Mouse (Mus musculus): ENCODE data around the gene Hsf2. TPM values are rescaled to one million over a fixed set of nuclear protein-coding genes. Genes with fewer than 3 reads are reported as not detected.

Hsf2 gene
- polyA plus RNA-seq, 2 experiments: 22.0 to 29.8 TPM

GRCm38 (mm10) chr10:57553719-57554118 lies 67.5 kb downstream of the Hsf2 start:
- DNase-seq (ENCODE audit: low spot score): no peak
- no peak overlapping the region for H3K4me2 ChIP-seq (replicated peaks; ENCODE audit: low read depth, low read length, severe bottlenecking)
- no peaks in the 10 kb centered on the region for H3K36me3 ChIP-seq (ENCODE audit: control insufficient read depth, insufficient read depth, low read length)
- no peaks in the 10 kb centered on the region for H3K9me3 ChIP-seq (ENCODE audit: control insufficient read depth, low read length)
- H3K9ac ChIP-seq (ENCODE audit: low read depth, low read length, severe bottlenecking): no peak overlapping the region
- 75% methylated on average over 1 of the region's 1 CpGs for WGBS
- H3K4me1 ChIP-seq (ENCODE audit: control insufficient read depth, insufficient read depth, low read length): no peaks in the 10 kb centered on the region
- no peaks in the 10 kb centered on the region for H3K27me3 ChIP-seq (ENCODE audit: control insufficient read depth, insufficient read depth, low read length)
- H3K4me3 ChIP-seq (replicated peaks; ENCODE audit: low read length): no peak overlapping the region
- no peak for TF ChIP-seq POLR2A (IDR thresholded peaks at IDR 0.05; ENCODE audit: borderline replicate concordance, extremely low read depth, insufficient read depth, insufficient read length)
- H3K27ac ChIP-seq (replicated peaks; ENCODE audit: low read depth, low read length): no peak overlapping the region
- no peak for ATAC-seq (ENCODE audit: low FRiP score, low read depth)

GRCm38 (mm10) chr10:57557597-57557996 lies 71.4 kb downstream of the Hsf2 start:
- no peak overlapping the region for H3K4me2 ChIP-seq (replicated peaks; ENCODE audit: low read depth, low read length, severe bottlenecking)
- no peak overlapping the region for H3K9ac ChIP-seq (ENCODE audit: low read depth, low read length, severe bottlenecking)
- DNase-seq (ENCODE audit: low spot score) (no peak), ATAC-seq (ENCODE audit: low FRiP score, low read depth) (no peak)
- H3K4me3 ChIP-seq (replicated peaks; ENCODE audit: low read length): no peak overlapping the region
- TF ChIP-seq POLR2A (IDR thresholded peaks at IDR 0.05; ENCODE audit: borderline replicate concordance, extremely low read depth, insufficient read depth, insufficient read length): no peak
- no peaks in the 10 kb centered on the region for H3K36me3 ChIP-seq (ENCODE audit: control insufficient read depth, insufficient read depth, low read length)
- H3K27ac ChIP-seq (replicated peaks; ENCODE audit: low read depth, low read length): no peak overlapping the region
- no peaks in the 10 kb centered on the region for H3K4me1 ChIP-seq (ENCODE audit: control insufficient read depth, insufficient read depth, low read length)
- WGBS: 72% methylated on average over 5 of the region's 5 CpGs
- no peaks in the 10 kb centered on the region for H3K27me3 ChIP-seq (ENCODE audit: control insufficient read depth, insufficient read depth, low read length)
- H3K9me3 ChIP-seq (ENCODE audit: control insufficient read depth, low read length): no peaks in the 10 kb centered on the region

Other genes starting within 250 kb of the Hsf2 start
- gene Serinc1, start 46.1 kb downstream of the Hsf2 start, polyA plus RNA-seq (2012; rRNA removed): 113 and 114 TPM in 2 replicates
- gene Serinc1, start 46.1 kb downstream of the Hsf2 start, polyA plus RNA-seq (2014; fragmentation: Nextera tagmentation; extraction: Ambion mirVana): 160 and 170 TPM in 2 replicates
- 0.47 and 0.52 TPM in 2 replicates for gene Pkib, start 145.6 kb downstream of the Hsf2 start, polyA plus RNA-seq (2012; rRNA removed)
- gene Pkib, start 145.6 kb downstream of the Hsf2 start, polyA plus RNA-seq (2014; fragmentation: Nextera tagmentation; extraction: Ambion mirVana): 1.2 and 1.6 TPM in 2 replicates